Mouse (Mus musculus) intestine, embryonic 15.5 days (tissue): ENCODE data around the gene Heatr5a. TPM values are rescaled to one million over a fixed set of nuclear protein-coding genes. Genes with fewer than 3 reads are reported as not detected.

ENCODE experiments used
- ATAC-seq: fragments of 200-750 bp; cut with Nextera tagmentation; 2 replicates; pipeline ENCODE4 v1.8.0; 2017; ENCODE audit warnings: moderate TSS enrichment, moderate library complexity
- H3K27ac ChIP-seq: fragments of 300-500 bp; sonication (generic); 2 replicates; pipeline ENCODE4 v1.5.1; 2015; ENCODE audit warnings: mild to moderate bottlenecking, inconsistent platforms
- H3K27me3 ChIP-seq: fragments of 300-500 bp; sonication (generic); replicated peaks from 2 replicates; pipeline ENCODE4 v1.6.1; 2015; ENCODE audit warnings: inconsistent platforms
- H3K36me3 ChIP-seq: fragments of 300-500 bp; sonication (generic); 2 replicates; pipeline ENCODE4 v1.6.1; 2015; ENCODE audit warnings: inconsistent platforms
- H3K4me1 ChIP-seq: fragments of 300-500 bp; sonication (generic); replicated peaks from 2 replicates; pipeline ENCODE4 v1.6.1; 2015; ENCODE audit warnings: inconsistent platforms
- H3K4me2 ChIP-seq: fragments of 300-500 bp; sonication (generic); replicated peaks from 2 replicates; pipeline ENCODE4 v1.6.1; 2015; ENCODE audit warnings: mild to moderate bottlenecking, inconsistent platforms
- H3K4me3 ChIP-seq: fragments of 300-500 bp; sonication (generic); replicated peaks from 2 replicates; pipeline ENCODE4 v1.5.1; 2015; ENCODE audit warnings: inconsistent platforms
- H3K9ac ChIP-seq: fragments of 300-500 bp; sonication (generic); 2 replicates; pipeline ENCODE4 v1.6.1; 2015; ENCODE audit warnings: inconsistent platforms
- H3K9me3 ChIP-seq: fragments of 300-500 bp; sonication (generic); 2 replicates; pipeline ENCODE4 v1.6.1; 2016; ENCODE audit warnings: inconsistent platforms
- WGBS: fragments of 180-500 bp; shearing (Covaris S2); methylation state at CpG from one replicate; pipeline ENCODE4 v1.1.7; 2015; 5-methylcytosine and 5-hydroxymethylcytosine counted together
- polyA plus RNA-seq: library from polyadenylated mRNA; unstranded; fragments of >200 nt; fragmentation: Nextera tagmentation; extraction: Ambion mirVana; gene quantifications from 2 replicates; pipeline ENCODE4 v1.2.1, GENCODE M21; 2015

The Heatr5a gene
- polyA plus RNA-seq, 1 experiment from 2014 or later = 8.2 TPM

GRCm38 (mm10) chr12:51900551-51900950 lies 70.6 kb downstream of the Heatr5a start:
- Histone ChIP-seq H3K36me3 (0 out of 2 replicates have a peak, but pooled peaks cover 8% of the 10 kb centered on the region), H3K27me3 (no peaks in the 10 kb centered on the region), H3K4me3 (no peak overlapping the region), H3K4me2 (no peak overlapping the region), H3K9me3 (no peaks in the 10 kb centered on the region), H3K4me1 (no peaks in the 10 kb centered on the region), H3K27ac (no peak overlapping the region), H3K9ac (no peak overlapping the region)
- WGBS = 87% methylated on average over 7 of the region's 7 CpGs
- ATAC-seq = no peak

- no peaks in the 10 kb centered on the region for H3K27me3 ChIP-seq
- no peaks in the 10 kb centered on the region for H3K4me1 ChIP-seq
- H3K4me3 ChIP-seq = no peak overlapping the region
- 88% methylated on average over 4 of the region's 4 CpGs for WGBS
- H3K4me2 ChIP-seq = no peak overlapping the region
- H3K36me3 ChIP-seq = 0 out of 2 replicates have a peak, but pooled peaks cover 8% of the 10 kb centered on the region
- no peaks in the 10 kb centered on the region for H3K9me3 ChIP-seq
- no peak for ATAC-seq
- H3K27ac ChIP-seq = no peak overlapping the region
- no peak overlapping the region for H3K9ac ChIP-seq
Observed at GRCm38 (mm10) chr12:51896901-51897300, 74.2 kb downstream of the Heatr5a start.

GRCm38 (mm10) chr12:51888609-51889008 lies 82.5 kb downstream of the Heatr5a start:
- no peaks in the 10 kb centered on the region for H3K27me3 ChIP-seq
- H3K9ac ChIP-seq = no peak overlapping the region
- no peaks in the 10 kb centered on the region for H3K9me3 ChIP-seq
- no peak for ATAC-seq
- 84% methylated on average over 12 of the region's 12 CpGs for WGBS
- H3K4me1 ChIP-seq = no peaks in the 10 kb centered on the region
- H3K4me3 ChIP-seq = no peak overlapping the region
- H3K27ac ChIP-seq = no peak overlapping the region
- 0 out of 2 replicates have a peak, but pooled peaks cover 7% of the 10 kb centered on the region for H3K36me3 ChIP-seq
- no peak overlapping the region for H3K4me2 ChIP-seq

- 0 out of 2 replicates have a peak, but pooled peaks cover 7% of the 10 kb centered on the region for H3K36me3 ChIP-seq
- 75% methylated on average over 11 of the region's 11 CpGs for WGBS
- H3K4me1 ChIP-seq = no peaks in the 10 kb centered on the region
- H3K4me3 ChIP-seq = no peak overlapping the region
- H3K4me2 ChIP-seq = no peak overlapping the region
- no peaks in the 10 kb centered on the region for H3K27me3 ChIP-seq
- H3K9me3 ChIP-seq = no peaks in the 10 kb centered on the region
- H3K9ac ChIP-seq = no peak overlapping the region
- ATAC-seq = no peak
- no peak overlapping the region for H3K27ac ChIP-seq
Observed at GRCm38 (mm10) chr12:51887301-51888290, 83.5 kb downstream of the Heatr5a start.

- Histone ChIP-seq H3K27me3 (no peaks in the 10 kb centered on the region), H3K27ac (no peak overlapping the region), H3K9ac (no peak overlapping the region), H3K4me1 (no peaks in the 10 kb centered on the region), H3K9me3 (no peaks in the 10 kb centered on the region), H3K4me3 (no peak overlapping the region), H3K4me2 (no peak overlapping the region), H3K36me3 (0 out of 2 replicates have a peak, but pooled peaks cover 7% of the 10 kb centered on the region)
- 96% methylated on average over 6 of the region's 6 CpGs for WGBS
- ATAC-seq = no peak
Observed at GRCm38 (mm10) chr12:51886369-51886768, 84.8 kb downstream of the Heatr5a start.

- WGBS = 78% methylated on average over 2 of the region's 2 CpGs
- no peak for ATAC-seq
- H3K27me3 ChIP-seq = no peaks in the 10 kb centered on the region
- no peak overlapping the region for H3K4me3 ChIP-seq
- no peak overlapping the region for H3K9ac ChIP-seq
- no peak overlapping the region for H3K27ac ChIP-seq
- H3K4me2 ChIP-seq = no peak overlapping the region
- H3K4me1 ChIP-seq = no peaks in the 10 kb centered on the region
- H3K36me3 ChIP-seq = peaks cover 10% of the 10 kb centered on the region; the same call in 1 of the 2 replicates
- H3K9me3 ChIP-seq = no peaks in the 10 kb centered on the region
Observed at GRCm38 (mm10) chr12:51884801-51885200, 86.3 kb downstream of the Heatr5a start.

- Histone ChIP-seq H3K9me3 (no peaks in the 10 kb centered on the region), H3K4me2 (no peak overlapping the region), H3K9ac (no peak overlapping the region), H3K4me1 (no peaks in the 10 kb centered on the region), H3K27me3 (no peaks in the 10 kb centered on the region), H3K27ac (no peak overlapping the region), H3K36me3 (peaks cover 8% of the 10 kb centered on the region; the same call in 1 of the 2 replicates), H3K4me3 (no peak overlapping the region)
- no peak; the same call in 1 of the 2 replicates for ATAC-seq
- WGBS = 89% methylated on average over 9 of the region's 9 CpGs
Observed at GRCm38 (mm10) chr12:51883297-51883805, 87.8 kb downstream of the Heatr5a start.

GRCm38 (mm10) chr12:51882606-51883296 lies 88.4 kb downstream of the Heatr5a start:
- Histone ChIP-seq H3K27ac (no peak overlapping the region), H3K27me3 (no peaks in the 10 kb centered on the region), H3K4me3 (no peak overlapping the region), H3K9ac (no peak overlapping the region), H3K9me3 (no peaks in the 10 kb centered on the region), H3K4me2 (no peak overlapping the region), H3K4me1 (no peaks in the 10 kb centered on the region), H3K36me3 (peaks cover 8% of the 10 kb centered on the region; the same call in 1 of the 2 replicates)
- ATAC-seq = no peak
- 86% methylated on average over 6 of the region's 6 CpGs for WGBS

- WGBS = 86% methylated on average over 2 of the region's 2 CpGs
- ATAC-seq = no peak
- no peak overlapping the region for H3K4me3 ChIP-seq
- H3K9ac ChIP-seq = no peak overlapping the region
- no peak overlapping the region for H3K4me2 ChIP-seq
- peaks cover 8% of the 10 kb centered on the region; the same call in 1 of the 2 replicates for H3K36me3 ChIP-seq
- H3K4me1 ChIP-seq = no peaks in the 10 kb centered on the region
- no peaks in the 10 kb centered on the region for H3K9me3 ChIP-seq
- H3K27me3 ChIP-seq = no peaks in the 10 kb centered on the region
- H3K27ac ChIP-seq = no peak overlapping the region
Observed at GRCm38 (mm10) chr12:51881775-51882174, 89.3 kb downstream of the Heatr5a start.

- H3K36me3 ChIP-seq = no peaks in the 10 kb centered on the region
- H3K4me2 ChIP-seq = no peak overlapping the region
- no peak overlapping the region for H3K4me3 ChIP-seq
- WGBS = 63% methylated on average over 11 of the region's 11 CpGs
- no peaks in the 10 kb centered on the region for H3K27me3 ChIP-seq
- no peaks in the 10 kb centered on the region for H3K4me1 ChIP-seq
- no peak overlapping the region for H3K27ac ChIP-seq
- H3K9ac ChIP-seq = no peak overlapping the region
- no peaks in the 10 kb centered on the region for H3K9me3 ChIP-seq
- 0 out of 2 replicates have a peak, but pooled peaks have one; percentile 25 for ATAC-seq
Observed at GRCm38 (mm10) chr12:51871446-51872144, 99.5 kb downstream of the Heatr5a start.

GRCm38 (mm10) chr12:51869511-51869910 lies 101.6 kb downstream of the Heatr5a start:
- no peak overlapping the region for H3K4me3 ChIP-seq
- no peak overlapping the region for H3K27ac ChIP-seq
- peaks cover 4% of the 10 kb centered on the region; the same call in 1 of the 2 replicates for H3K4me1 ChIP-seq
- WGBS = 70% methylated on average over 3 of the region's 3 CpGs
- H3K4me2 ChIP-seq = no peak overlapping the region
- H3K27me3 ChIP-seq = no peaks in the 10 kb centered on the region
- no peaks in the 10 kb centered on the region for H3K9me3 ChIP-seq
- no peak overlapping the region for H3K9ac ChIP-seq
- no peaks in the 10 kb centered on the region for H3K36me3 ChIP-seq
- no peak for ATAC-seq
